Mouse (Mus musculus) heart, embryonic 14.5 days (tissue): ENCODE measurements around the gene Egln1. TPM values are rescaled to one million over a fixed set of nuclear protein-coding genes. Genes with fewer than 3 reads are reported as not detected.

Experiments used
- ATAC-seq: fragments of 200-750 bp; cut with Nextera tagmentation; 2 replicates; pipeline ENCODE4 v1.8.0; 2017; ENCODE audit warnings: low read depth, moderate TSS enrichment; ENCODE audit not compliant: insufficient number of reproducible peaks, insufficient read depth, low FRiP score
- H3K27ac ChIP-seq, 2 experiments: fragments of 200-500 bp in 1 of 2; fragments of 300-500 bp in 1 of 2; sonication (generic) in 1 of 2; replicated peaks in 1 of 2; 2 replicates each; pipeline ENCODE4 v1.5.1; 2012 to 2014; ENCODE audit warnings: low read depth in 2 of 2, low read length in 2 of 2, control low read depth in 1 of 2, mild to moderate bottlenecking in 1 of 2, mixed read lengths in 1 of 2; ENCODE audit not compliant: control insufficient read depth in 1 of 2, insufficient read depth in 1 of 2
- H3K27me3 ChIP-seq: fragments of 300-500 bp; sonication (generic); 2 replicates; pipeline ENCODE4 v1.6.1; 2014; ENCODE audit warnings: mild to moderate bottlenecking, low read length, control low read depth; ENCODE audit not compliant: control insufficient read depth, insufficient read depth
- H3K36me3 ChIP-seq: fragments of 300-500 bp; sonication (generic); 2 replicates; pipeline ENCODE4 v1.6.1; 2014; ENCODE audit warnings: mild to moderate bottlenecking, control low read depth, low read length, mixed read lengths; ENCODE audit not compliant: control insufficient read depth, insufficient read depth
- H3K4me1 ChIP-seq, 2 experiments: fragments of 200-500 bp in 1 of 2; fragments of 300-500 bp in 1 of 2; sonication (generic) in 1 of 2; 2 replicates each; pipeline ENCODE4 v1.6.1; 2012 to 2014; ENCODE audit warnings: low read length in 2 of 2, control low read depth in 1 of 2, mixed read lengths in 1 of 2; ENCODE audit not compliant: control insufficient read depth in 2 of 2, insufficient read depth in 2 of 2
- H3K4me2 ChIP-seq: fragments of 300-500 bp; sonication (generic); 2 replicates; pipeline ENCODE4 v1.6.1; 2014; ENCODE audit warnings: mild to moderate bottlenecking, low read length
- H3K4me3 ChIP-seq, 2 experiments: fragments of 200-500 bp in 1 of 2; fragments of 300-500 bp in 1 of 2; sonication (generic) in 1 of 2; 2 replicates each; pipeline ENCODE4 v1.5.1; 2012 to 2014; ENCODE audit warnings: low read length in 2 of 2, mild to moderate bottlenecking in 2 of 2, control low read depth in 1 of 2, low read depth in 1 of 2, moderate library complexity in 1 of 2; ENCODE audit not compliant: control insufficient read depth in 1 of 2, insufficient read depth in 1 of 2
- H3K9ac ChIP-seq: fragments of 300-500 bp; sonication (generic); 2 replicates; pipeline ENCODE4 v1.6.1; 2014; ENCODE audit warnings: mild to moderate bottlenecking, low read length
- H3K9me3 ChIP-seq: fragments of 300-500 bp; sonication (generic); 2 replicates; pipeline ENCODE4 v1.6.1; 2016; ENCODE audit warnings: low read length, control low read depth; ENCODE audit not compliant: control insufficient read depth
- WGBS: fragments of 180-500 bp; shearing (Covaris S2); extraction: QIAGEN DNeasy Blood & Tissue Kit; methylation state at CpG from one replicate; pipeline ENCODE4 v1.1.7; 2014; 5-methylcytosine and 5-hydroxymethylcytosine counted together
- polyA plus RNA-seq: library from polyadenylated mRNA; unstranded; fragments of >200 nt; fragmentation: Nextera tagmentation; extraction: Ambion mirVana; gene quantifications from 2 replicates; pipeline ENCODE4 v1.2.1, GENCODE M21; 2014

Gene Egln1
- polyA plus RNA-seq, 1 experiment from 2014 or later, result 26.0 TPM

GRCm38 (mm10) chr8:124917741-124918484, 31.2 kb downstream of the Egln1 start:
- Histone ChIP-seq H3K27ac (no peak overlapping the region), H3K36me3 (peaks cover 35% of the 10 kb centered on the region), H3K4me3 (no peak overlapping the region), H3K9me3 (0 out of 2 replicates have a peak, but pooled peaks cover 4% of the 10 kb centered on the region), H3K4me1 (peaks cover 32 to 50% of the 10 kb centered on the region in 2 experiments), H3K27me3 (no peaks in the 10 kb centered on the region), H3K9ac (no peak overlapping the region), H3K4me2 (no peak overlapping the region)
- no peak for ATAC-seq
- 72% methylated on average over 18 of the region's 18 CpGs for WGBS

- Histone ChIP-seq H3K4me2 (no peak overlapping the region), H3K4me3 (no peak overlapping the region), H3K27ac (no peak overlapping the region), H3K9me3 (0 out of 2 replicates have a peak, but pooled peaks cover 4% of the 10 kb centered on the region), H3K4me1 (peaks cover 24 to 38% of the 10 kb centered on the region in 2 experiments), H3K27me3 (no peaks in the 10 kb centered on the region), H3K9ac (no peak overlapping the region), H3K36me3 (peaks cover 73% of the 10 kb centered on the region)
- WGBS, result 96% methylated on average over 5 of the region's 5 CpGs
- ATAC-seq, result no peak
These were observed 35.1 kb downstream of the Egln1 start for GRCm38 (mm10) chr8:124914061-124914460.

GRCm38 (mm10) chr8:124911938-124912872, 36.9 kb downstream of the Egln1 start:
- Histone ChIP-seq H3K9ac (no peak overlapping the region), H3K27me3 (no peaks in the 10 kb centered on the region), H3K4me3 (no peak overlapping the region), H3K9me3 (0 out of 2 replicates have a peak, but pooled peaks cover 4% of the 10 kb centered on the region), H3K36me3 (peaks cover 90% of the 10 kb centered on the region), H3K4me1 (peaks cover 16 to 24% of the 10 kb centered on the region in 2 experiments), H3K27ac (no peak overlapping the region), H3K4me2 (no peak overlapping the region)
- ATAC-seq, result no peak
- WGBS, result 66% methylated on average over 17 of the region's 17 CpGs

- ATAC-seq, result peak; percentile 19; the same call in 1 of the 2 replicates
These were observed 38.8 kb downstream of the Egln1 start for GRCm38 (mm10) chr8:124910349-124910748.

GRCm38 (mm10) chr8:124909936-124910335, 39.2 kb downstream of the Egln1 start:
- H3K9ac ChIP-seq, result no peak overlapping the region; the same call in 1 of the 2 replicates
- 0 out of 2 replicates have a peak, but pooled peaks cover 4% of the 10 kb centered on the region for H3K9me3 ChIP-seq
- H3K4me1 ChIP-seq, result peaks cover 4 to 6% of the 10 kb centered on the region in 2 experiments; a peak in 2 of 4 replicates
- no peaks in the 10 kb centered on the region for H3K27me3 ChIP-seq
- ATAC-seq, result no peak
- no peak overlapping the region for H3K4me3 ChIP-seq
- no peak overlapping the region for H3K4me2 ChIP-seq
- H3K27ac ChIP-seq, result peak overlapping the region in 1 of 2 experiments; percentile 55; a peak in 1 of 4 replicates
- peaks cover 99% of the 10 kb centered on the region for H3K36me3 ChIP-seq
- WGBS, result 62% methylated on average over 16 of the region's 16 CpGs

More at GRCm38 (mm10) chr8:124910349-124910748, 38.8 kb downstream of the Egln1 start:
- peaks cover 4 to 6% of the 10 kb centered on the region in 2 experiments; a peak in 3 of 4 replicates for H3K4me1 ChIP-seq
- no peak overlapping the region for H3K4me2 ChIP-seq
- H3K9me3 ChIP-seq, result 0 out of 2 replicates have a peak, but pooled peaks cover 4% of the 10 kb centered on the region
- 58% methylated on average over 10 of the region's 10 CpGs for WGBS
- peaks cover 99% of the 10 kb centered on the region for H3K36me3 ChIP-seq
- H3K27ac ChIP-seq, result peak overlapping the region in 1 of 2 experiments; percentile 33; a peak in 1 of 4 replicates
- no peak overlapping the region for H3K9ac ChIP-seq
- H3K4me3 ChIP-seq, result no peak overlapping the region
- H3K27me3 ChIP-seq, result no peaks in the 10 kb centered on the region

- Histone ChIP-seq H3K4me3 (no peak overlapping the region), H3K4me2 (no peak overlapping the region), H3K9ac (no peak overlapping the region), H3K9me3 (no peaks in the 10 kb centered on the region), H3K27ac (no peak overlapping the region), H3K36me3 (peaks cover 93% of the 10 kb centered on the region), H3K4me1 (peaks cover 4 to 6% of the 10 kb centered on the region in 2 experiments; a peak in 2 of 4 replicates), H3K27me3 (no peaks in the 10 kb centered on the region)
- WGBS, result 83% methylated on average over 2 of the region's 2 CpGs
- ATAC-seq, result no peak
These were observed 43.6 kb downstream of the Egln1 start for GRCm38 (mm10) chr8:124905482-124905881.

- Histone ChIP-seq H3K9ac (no peak overlapping the region), H3K27me3 (no peaks in the 10 kb centered on the region), H3K36me3 (peaks cover 85% of the 10 kb centered on the region), H3K27ac (no peak overlapping the region), H3K4me2 (no peak overlapping the region), H3K4me3 (no peak overlapping the region), H3K4me1 (peaks cover 5 to 11% of the 10 kb centered on the region in 2 experiments; a peak in 3 of 4 replicates), H3K9me3 (no peaks in the 10 kb centered on the region)
- 88% methylated on average over 15 of the region's 15 CpGs for WGBS
- no peak for ATAC-seq
These were observed 45.9 kb downstream of the Egln1 start for GRCm38 (mm10) chr8:124903198-124903597.
